Mouse (Mus musculus): ENCODE measurements around the gene Uck1. TPM values are rescaled to one million over a fixed set of nuclear protein-coding genes. Genes with fewer than 3 reads are reported as not detected.

Gene Uck1
- polyA plus RNA-seq, 1 experiment from 2014 or later, result 68.1 TPM

DNA sequence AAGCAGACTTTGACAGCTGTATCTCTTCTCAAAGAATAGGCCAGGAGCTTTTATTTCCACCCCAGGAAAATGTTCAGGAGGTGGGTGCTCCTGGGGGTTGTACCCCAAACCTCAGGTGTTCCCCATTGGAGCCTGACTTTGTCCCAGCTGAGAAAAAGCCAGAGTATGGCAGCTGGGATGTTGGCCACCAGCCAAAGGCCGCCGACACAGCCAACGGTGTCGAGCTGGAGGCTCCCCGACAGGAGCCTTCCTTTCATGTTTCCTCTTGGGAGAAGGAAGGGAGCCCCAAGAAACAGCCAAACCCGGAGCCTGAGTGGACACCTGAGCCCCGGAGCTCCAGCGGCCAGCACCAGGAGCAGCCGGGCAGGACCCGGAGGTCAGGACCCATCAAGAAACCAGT lies 47.0 kb downstream of the Uck1 start:
- no peaks in the 10 kb centered on the region for H3K9me3 ChIP-seq
- no peaks in the 10 kb centered on the region for H3K27me3 ChIP-seq
- H3K9ac ChIP-seq, result no peak overlapping the region
- no peak overlapping the region for H3K4me3 ChIP-seq
- 72% methylated on average over 10 of the region's 10 CpGs for WGBS
- no peak for ATAC-seq (ENCODE audit: insufficient number of reproducible peaks, low FRiP score, low TSS enrichment, low read depth)
- peaks cover 100% of the 10 kb centered on the region for H3K36me3 ChIP-seq
- H3K4me2 ChIP-seq, result no peak overlapping the region
- no peaks in the 10 kb centered on the region for H3K4me1 ChIP-seq
- 0 out of 2 replicates have a peak overlapping the region, but pooled peaks have one; percentile 4 for H3K27ac ChIP-seq

DNA sequence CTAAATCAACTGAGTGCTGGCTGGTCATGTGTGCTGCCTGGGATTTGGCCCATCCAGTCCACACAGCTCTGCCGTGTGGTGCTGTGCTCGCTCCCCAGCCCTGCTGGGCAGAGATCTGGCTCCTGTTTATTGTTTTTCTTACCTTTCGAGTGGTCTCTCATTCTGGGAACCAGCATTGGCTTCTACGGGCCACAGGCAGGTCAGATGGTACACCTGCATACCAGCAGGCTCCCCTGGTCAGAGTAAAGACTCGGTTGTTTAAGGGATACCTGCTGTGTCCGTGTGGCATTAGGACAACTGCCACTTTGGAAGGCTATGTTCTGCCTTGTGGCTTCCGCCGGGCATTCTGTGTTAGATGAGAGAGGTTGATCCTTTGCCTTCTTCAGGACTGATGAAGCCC lies 48.3 kb downstream of the Uck1 start:
- no peak overlapping the region for H3K27ac ChIP-seq
- H3K9ac ChIP-seq, result no peak overlapping the region
- no peak overlapping the region for H3K4me2 ChIP-seq
- no peak overlapping the region for H3K4me3 ChIP-seq
- 89% methylated on average over 8 of the region's 8 CpGs for WGBS
- no peaks in the 10 kb centered on the region for H3K9me3 ChIP-seq
- H3K27me3 ChIP-seq, result no peaks in the 10 kb centered on the region
- no peak for ATAC-seq (ENCODE audit: insufficient number of reproducible peaks, low FRiP score, low TSS enrichment, low read depth)
- peaks cover 100% of the 10 kb centered on the region for H3K36me3 ChIP-seq
- no peaks in the 10 kb centered on the region for H3K4me1 ChIP-seq

DNA sequence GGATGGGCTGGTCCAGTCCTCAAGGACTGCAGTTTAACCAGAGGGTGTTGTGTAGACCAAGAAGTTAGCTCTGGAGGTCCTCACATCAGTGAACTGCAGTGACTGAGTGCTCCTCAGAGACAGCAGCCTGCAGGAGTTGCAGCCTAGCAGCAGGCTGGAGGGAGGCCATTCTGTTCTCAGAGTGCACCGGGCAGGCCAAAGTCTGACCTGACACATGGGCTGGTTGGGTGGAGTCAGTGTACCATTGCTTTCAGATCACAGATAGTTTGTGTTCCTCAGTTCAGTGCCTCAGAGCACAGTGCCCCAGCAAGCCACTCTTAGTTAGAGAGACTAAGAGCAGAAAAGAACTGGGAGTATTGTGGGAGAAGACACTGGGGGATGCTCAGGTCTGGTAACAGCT lies 52.3 kb downstream of the Uck1 start:
- 93% methylated on average over 1 of the region's 1 CpGs for WGBS
- Histone ChIP-seq H3K4me2 (no peak overlapping the region), H3K9ac (no peak overlapping the region), H3K4me1 (no peaks in the 10 kb centered on the region), H3K27ac (no peak overlapping the region), H3K9me3 (no peaks in the 10 kb centered on the region), H3K27me3 (no peaks in the 10 kb centered on the region), H3K4me3 (no peak overlapping the region), H3K36me3 (peaks cover 100% of the 10 kb centered on the region)
- ATAC-seq (ENCODE audit: insufficient number of reproducible peaks, low FRiP score, low TSS enrichment, low read depth), result no peak

Other genes starting within 250 kb of the Uck1 start
- 4.1 and 5.3 TPM in 2 replicates for gene Fam78a, start 175.3 kb downstream of the Uck1 start, polyA plus RNA-seq (2015; fragmentation: Nextera tagmentation; extraction: Ambion mirVana)
- 7.2 and 11.3 TPM in 2 replicates for gene Plpp7, start 164.6 kb downstream of the Uck1 start, polyA plus RNA-seq (2015; fragmentation: Nextera tagmentation; extraction: Ambion mirVana)
- gene Prrc2b, start 109.1 kb downstream of the Uck1 start, polyA plus RNA-seq (2015; fragmentation: Nextera tagmentation; extraction: Ambion mirVana), result 40.8 and 44.8 TPM in 2 replicates
- gene Pomt1, start 23.6 kb downstream of the Uck1 start, polyA plus RNA-seq (2015; fragmentation: Nextera tagmentation; extraction: Ambion mirVana), result 23.2 and 23.9 TPM in 2 replicates
- gene Golga2, start 27.2 kb upstream of the Uck1 start, polyA plus RNA-seq (2015; fragmentation: Nextera tagmentation; extraction: Ambion mirVana), result 36.5 and 36.6 TPM in 2 replicates
- 370 and 413 TPM in 2 replicates for gene Swi5, start 27.9 kb upstream of the Uck1 start, polyA plus RNA-seq (2015; fragmentation: Nextera tagmentation; extraction: Ambion mirVana)
- gene Ciz1, start 92.2 kb upstream of the Uck1 start, polyA plus RNA-seq (2015; fragmentation: Nextera tagmentation; extraction: Ambion mirVana), result 42.7 and 46.2 TPM in 2 replicates
- 20.5 and 26.6 TPM in 2 replicates for gene Dnm1, start 93.2 kb upstream of the Uck1 start, polyA plus RNA-seq (2015; fragmentation: Nextera tagmentation; extraction: Ambion mirVana)
- gene 1110008P14Rik, start 121.8 kb upstream of the Uck1 start, polyA plus RNA-seq (2015; fragmentation: Nextera tagmentation; extraction: Ambion mirVana), result 58.0 and 67.7 TPM in 2 replicates
- gene Lcn2, start 128.1 kb upstream of the Uck1 start, polyA plus RNA-seq (2015; fragmentation: Nextera tagmentation; extraction: Ambion mirVana), result 3.2 and 3.9 TPM in 2 replicates
- gene Ptges2, start 135.7 kb upstream of the Uck1 start, polyA plus RNA-seq (2015; fragmentation: Nextera tagmentation; extraction: Ambion mirVana), result 24.9 and 26.0 TPM in 2 replicates
- gene Naif1, start 190.3 kb upstream of the Uck1 start, polyA plus RNA-seq (2015; fragmentation: Nextera tagmentation; extraction: Ambion mirVana), result 5.6 and 6.0 TPM in 2 replicates
- 17.1 and 17.5 TPM in 2 replicates for gene Slc25a25, start 191.3 kb upstream of the Uck1 start, polyA plus RNA-seq (2015; fragmentation: Nextera tagmentation; extraction: Ambion mirVana)